Mouse (Mus musculus): ENCODE results near the gene Lpp. TPM values are rescaled to one million over a fixed set of nuclear protein-coding genes. Genes with fewer than 3 reads are reported as not detected.

Gene Lpp
- total and polyA plus RNA-seq, 3 experiments: 0.64 to 1.2 (median 0.68) TPM

DNA sequence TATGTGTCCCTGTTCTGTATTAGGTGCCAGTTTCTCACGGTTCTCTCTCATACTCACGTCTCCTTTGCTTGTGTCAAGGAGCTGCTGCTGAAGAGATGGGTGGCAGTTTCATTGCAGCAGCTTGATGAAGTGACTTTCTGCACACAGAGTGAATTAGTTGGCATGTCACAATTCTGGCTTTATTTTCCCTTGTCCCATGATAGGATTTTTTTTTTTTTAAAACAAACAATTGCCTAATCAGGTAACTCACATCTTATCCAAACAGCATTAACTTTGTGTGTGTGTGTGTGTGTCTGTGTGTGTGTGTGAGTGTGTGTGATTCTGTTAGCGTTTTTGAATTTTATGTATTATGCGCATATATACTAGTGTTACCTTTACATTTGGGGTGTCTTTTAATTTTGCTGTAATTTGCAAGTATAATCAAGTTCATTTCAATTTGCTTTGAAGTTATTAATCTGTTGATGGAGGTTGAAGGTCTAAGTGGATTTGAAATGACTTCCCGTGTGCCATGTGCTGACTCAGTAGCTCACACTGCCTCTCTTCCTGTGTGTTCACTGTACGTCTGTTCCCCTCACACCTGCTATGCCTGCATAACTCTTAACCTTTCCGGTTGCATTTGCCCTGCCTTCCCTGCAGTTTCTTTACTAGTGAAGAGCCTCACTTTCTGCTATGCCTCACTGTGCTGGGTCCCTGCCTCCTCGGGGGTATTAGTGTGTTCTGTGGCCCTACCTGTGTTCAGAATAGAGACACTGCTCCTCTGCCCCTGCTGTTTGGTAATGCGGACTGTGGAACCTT, 247.9 kb downstream of the Lpp start:
- no peak for TF ChIP-seq GABPA (IDR thresholded peaks at IDR 0.05; ENCODE audit: insufficient replicate concordance, low read depth, low read length)
- no peak for TF ChIP-seq JUND (conservative IDR thresholded peaks at IDR 0.05; ENCODE audit: low read depth, low read length)
- TF ChIP-seq SMC3 (IDR thresholded peaks at IDR 0.05; ENCODE audit: low read depth, low read length): no peak
- no peak for TF ChIP-seq CHD2 (IDR thresholded peaks at IDR 0.05; ENCODE audit: low read length)
- no peak for TF ChIP-seq NELFE (IDR thresholded peaks at IDR 0.05; ENCODE audit: low read depth, low read length)
- no peak for TF ChIP-seq UBTF (IDR thresholded peaks at IDR 0.05; ENCODE audit: low read depth, low read length)
- TF ChIP-seq USF1 (IDR thresholded peaks at IDR 0.05; ENCODE audit: low read depth, low read length): no peak
- no peak for TF ChIP-seq PAX5 (IDR thresholded peaks at IDR 0.05; ENCODE audit: low read length)
- TF ChIP-seq KAT2A (IDR thresholded peaks at IDR 0.05; ENCODE audit: insufficient replicate concordance, low read length): no peak
- no peak for TF ChIP-seq USF2 (conservative IDR thresholded peaks at IDR 0.05; ENCODE audit: low read depth, low read length)
- no peak for TF ChIP-seq MAFK (IDR thresholded peaks at IDR 0.05; ENCODE audit: insufficient replicate concordance, low read length)
- TF ChIP-seq TBP (conservative IDR thresholded peaks at IDR 0.05; ENCODE audit: low read depth, low read length): no peak
- TF ChIP-seq TCF12 (IDR thresholded peaks at IDR 0.05; ENCODE audit: low read depth, low read length): no peak
- TF ChIP-seq ZC3H11A (IDR thresholded peaks at IDR 0.05; ENCODE audit: low read depth, low read length): no peak
- TF ChIP-seq POLR2A (IDR thresholded peaks at IDR 0.05; ENCODE audit: low read depth, low read length): no peak
- no peak for TF ChIP-seq SIN3A (IDR thresholded peaks at IDR 0.05; ENCODE audit: low read length)
- H3K4me1 ChIP-seq (ENCODE audit: control insufficient read depth in 1 of 2, insufficient read depth in 2 of 2): peaks cover 0 to 38% of the 10 kb centered on the region in 2 experiments; a peak in 2 of 4 replicates
- dilution Hi-C loops (cut with MboI; ENCODE audit: extremely low pct_ligation_motif_present, extremely low pct_unique_long_range_greater_than_20kb, low sequenced_read_pairs): no loop called here
- in situ Hi-C loops (cut with MboI; ENCODE audit: low pct_ligation_motif_present, low pct_unique_long_range_greater_than_20kb, low sequenced_read_pairs): loop anchor here (25.0 kb wide), 1 partner anchor 654 kb away; the partner anchor contains the start of genes Bcl6 and Gm37419
- no peak overlapping the region for H3K4me2 ChIP-seq (ENCODE audit: insufficient read depth, low read depth, poor library complexity, severe bottlenecking)
- no peak for DNase-seq (ENCODE audit: extremely low read depth)
- no peaks in the 10 kb centered on the region for H3K36me3 ChIP-seq (replicated peaks in 1 of 2; ENCODE audit: control insufficient read depth in 1 of 2, insufficient read depth in 1 of 2, low read length in 1 of 2)
- no peak overlapping the region for H3K9ac ChIP-seq (ENCODE audit: insufficient read depth, low read depth)
- H3K9me3 ChIP-seq (replicated peaks; ENCODE audit: low read length): no peaks in the 10 kb centered on the region
- H3K4me3 ChIP-seq (replicated peaks in 1 of 3; ENCODE audit: low read depth in 2 of 3, low read length in 2 of 3, poor library complexity in 1 of 3): no peak overlapping the region
- H3K27ac ChIP-seq (ENCODE audit: insufficient read depth, low read depth): no peak overlapping the region
- H3K79me2 ChIP-seq (replicated peaks; ENCODE audit: control insufficient read depth, extremely low read depth, insufficient read depth, poor library complexity, severe bottlenecking): no peaks in the 10 kb centered on the region
- no peaks in the 10 kb centered on the region for H3K27me3 ChIP-seq (replicated peaks)

DNA sequence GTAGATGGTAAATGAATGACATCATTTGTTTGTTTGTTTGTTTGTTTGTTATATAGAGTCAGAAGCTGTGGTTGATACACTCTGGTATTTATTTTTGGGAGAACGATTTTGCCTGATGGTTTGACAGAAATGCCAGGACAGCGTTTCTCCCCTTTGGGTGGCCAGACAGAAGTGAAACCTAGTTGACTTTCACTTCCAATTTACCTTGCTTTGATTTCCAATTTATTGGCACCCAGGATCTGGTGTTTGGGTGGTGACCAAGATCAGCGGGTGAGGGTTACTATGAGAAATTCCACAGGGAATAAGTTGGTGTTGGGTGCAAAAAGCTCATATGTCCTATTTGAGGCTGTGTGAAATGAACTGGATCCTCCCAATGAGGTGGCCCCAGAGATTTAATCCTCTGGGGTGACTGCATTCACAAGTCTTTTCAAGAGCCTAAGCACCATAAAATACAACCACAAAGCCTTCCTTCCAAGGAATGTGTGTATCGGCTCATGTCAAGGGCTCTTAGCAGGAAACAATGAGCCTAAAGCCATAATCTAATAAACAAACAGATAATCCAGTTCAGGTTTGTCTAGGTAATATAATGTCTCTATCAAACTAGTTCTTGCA, 249.8 kb downstream of the Lpp start:
- H3K79me2 ChIP-seq (replicated peaks; ENCODE audit: control insufficient read depth, extremely low read depth, insufficient read depth, poor library complexity, severe bottlenecking): no peaks in the 10 kb centered on the region
- dilution Hi-C loops (cut with MboI; ENCODE audit: extremely low pct_ligation_motif_present, extremely low pct_unique_long_range_greater_than_20kb, low sequenced_read_pairs): no loop called here

More for the DNA sequence above, 249.8 kb downstream of the Lpp start:
- Histone ChIP-seq H3K9ac (ENCODE audit: insufficient read depth, low read depth) (no peak overlapping the region), H3K36me3 (replicated peaks in 1 of 2; ENCODE audit: control insufficient read depth in 1 of 2, insufficient read depth in 1 of 2, low read length in 1 of 2) (no peaks in the 10 kb centered on the region), H3K4me1 (ENCODE audit: control insufficient read depth in 1 of 2, insufficient read depth in 2 of 2) (peaks cover 0 to 31% of the 10 kb centered on the region in 2 experiments; a peak in 2 of 4 replicates), H3K4me2 (ENCODE audit: insufficient read depth, low read depth, poor library complexity, severe bottlenecking) (no peak overlapping the region), H3K27ac (ENCODE audit: insufficient read depth, low read depth) (no peak overlapping the region), H3K9me3 (replicated peaks; ENCODE audit: low read length) (no peaks in the 10 kb centered on the region), H3K27me3 (replicated peaks) (no peaks in the 10 kb centered on the region), H3K4me3 (replicated peaks in 1 of 3; ENCODE audit: low read depth in 2 of 3, low read length in 2 of 3, poor library complexity in 1 of 3) (no peak overlapping the region)
- DNase-seq (ENCODE audit: extremely low read depth): no peak
- TF ChIP-seq SMC3 (IDR thresholded peaks at IDR 0.05; ENCODE audit: low read depth, low read length): no peak
- no peak for TF ChIP-seq POLR2A (IDR thresholded peaks at IDR 0.05; ENCODE audit: low read depth, low read length)
- TF ChIP-seq ELF1 (IDR thresholded peaks at IDR 0.05; ENCODE audit: low read depth, low read length): no peak
- TF ChIP-seq POLR2AphosphoS2 (IDR thresholded peaks at IDR 0.05; ENCODE audit: low read depth, low read length): no peak
- peak; percentile 79 for TF ChIP-seq EP300 (IDR thresholded peaks at IDR 0.05; ENCODE audit: low read length)
- TF ChIP-seq IRF4 (IDR thresholded peaks at IDR 0.05; ENCODE audit: low read depth, low read length): peak; percentile 74; the same call in 1 of the 2 replicates
- TF ChIP-seq HCFC1 (IDR thresholded peaks at IDR 0.05; ENCODE audit: low read depth, low read length): no peak
- in situ Hi-C loops (cut with MboI; ENCODE audit: low pct_ligation_motif_present, low pct_unique_long_range_greater_than_20kb, low sequenced_read_pairs): loop anchor here (25.0 kb wide), 1 partner anchor 656 kb away; the partner anchor contains the start of genes Bcl6 and Gm37419

Data from CH12.LX (cell line).